ENCODE assay signal across 11 mouse cellular contexts in genomic region chr10:116771215-116771935, GRCm38 (mm10).
A peak's percentile ranks its signal among the peaks of the same experiment; 100 is the strongest.
DNase-seq lines count a peak whose midpoint lies in the region; ATAC-seq lines count a peak whose summit lies in the region.
"Had no signal": no experiment of that assay in that cellular context is flagged by ENCODE, and none has a peak within 500 bp of the region (broad histone marks: within the 10 kb centered on the region; RNA-seq: fewer than 3 reads in every experiment).

No protein-coding gene starts in this region.

- H3K36me3 ChIP-seq in heart, embryonic 15.5 days = no peaks in the 10 kb centered on the region
- no peaks in the 10 kb centered on the region for H3K36me3 ChIP-seq in liver, embryonic 11.5 days (ENCODE audit: control insufficient read depth, insufficient read depth, low read length)
- H3K36me3 ChIP-seq: hindbrain, embryonic 15.5 days had no signal

- peak overlapping the region; percentile 51 for H3K27ac ChIP-seq in heart, embryonic 15.5 days
- H3K27ac ChIP-seq in liver, embryonic 11.5 days (ENCODE audit: low read depth, low read length) = no peak overlapping the region
- H3K27ac ChIP-seq: hindbrain, embryonic 15.5 days had no signal

- no peaks in the 10 kb centered on the region for H3K27me3 ChIP-seq in heart, embryonic 15.5 days
- no peaks in the 10 kb centered on the region for H3K27me3 ChIP-seq in liver, embryonic 11.5 days (replicated peaks; ENCODE audit: control insufficient read depth, insufficient read depth, low read length)
- H3K27me3 ChIP-seq: hindbrain, embryonic 15.5 days; megakaryocyte, embryonic 14.5 days had no signal

- no peak overlapping the region for H3K9ac ChIP-seq in heart, embryonic 15.5 days
- H3K9ac ChIP-seq in liver, embryonic 11.5 days (ENCODE audit: low read depth, low read length) = no peak overlapping the region
- H3K9ac ChIP-seq: hindbrain, embryonic 15.5 days had no signal

- H3K4me3 ChIP-seq in heart, embryonic 15.5 days = peak overlapping the region; percentile 14; the same call in 1 of the 2 replicates
- H3K4me3 ChIP-seq in liver, embryonic 11.5 days (ENCODE audit: low read depth, low read length) = no peak overlapping the region
- H3K4me3 ChIP-seq: hindbrain, embryonic 15.5 days; megakaryocyte, embryonic 14.5 days had no signal

- no peak for ATAC-seq in cerebellum, adult (ENCODE audit: insufficient number of reproducible peaks, low FRiP score, low TSS enrichment)
- peak; percentile 68; the same call in 1 of the 2 replicates for ATAC-seq in heart, embryonic 15.5 days (replicated peaks; ENCODE audit: insufficient number of reproducible peaks, insufficient read depth, low FRiP score, low read depth)
- no peak for ATAC-seq in liver, embryonic 11.5 days (replicated peaks; ENCODE audit: low FRiP score)

- no peaks in the 10 kb centered on the region for H3K9me3 ChIP-seq in heart, embryonic 15.5 days (replicated peaks)
- no peaks in the 10 kb centered on the region for H3K9me3 ChIP-seq in liver, embryonic 11.5 days (ENCODE audit: control insufficient read depth, low read length)
- H3K9me3 ChIP-seq: hindbrain, embryonic 15.5 days had no signal

- H3K4me1 ChIP-seq in heart, embryonic 15.5 days (replicated peaks) = peaks cover 23% of the 10 kb centered on the region
- H3K4me1 ChIP-seq in liver, embryonic 11.5 days (replicated peaks; ENCODE audit: control insufficient read depth, insufficient read depth, low read length) = no peaks in the 10 kb centered on the region
- H3K4me1 ChIP-seq: megakaryocyte, embryonic 14.5 days had no signal

- peak; percentile 68 to 75 for DNase-seq in cerebellum, postnatal 14 days
- DNase-seq in ZHBTc4 (ENCODE audit: low read depth, low spot score) = peak; percentile 18
- DNase-seq in lung, adult 18-20 months = peak; percentile 40 to 70
- no peak for DNase-seq in left cerebral cortex, adult 9 months (ENCODE audit: low spot score in 2 of 2)
- DNase-seq in liver, embryonic 11.5 days (ENCODE audit: low spot score) = no peak
- no peak for DNase-seq in frontal cortex, postnatal 25 days (ENCODE audit: low spot score in 2 of 2)
- DNase-seq: B cell, adult 2 months had no signal

- WGBS in heart, embryonic 15.5 days = 24% methylated on average over 21 of the region's 21 CpGs
- WGBS in liver, embryonic 11.5 days = 71% methylated on average over 21 of the region's 21 CpGs

- peak overlapping the region; percentile 48 for H3K4me2 ChIP-seq in heart, embryonic 15.5 days
- no peak overlapping the region for H3K4me2 ChIP-seq in liver, embryonic 11.5 days
- H3K4me2 ChIP-seq: hindbrain, embryonic 15.5 days had no signal

Comparison
In these comparisons a context has a peak if more than half of its experiments do, and no peak if none do; other contexts are left out.
1. DNase-seq: peak in cerebellum, postnatal 14 days (2 of 2), ZHBTc4 (single experiment) and lung, adult 18-20 months (2 of 2); none in left cerebral cortex, adult 9 months (0 of 2), liver, embryonic 11.5 days (single experiment) and frontal cortex, postnatal 25 days (0 of 2).